Mouse (Mus musculus) adrenal gland, adult 2 months (tissue): ENCODE data around the gene Swsap1. TPM values are rescaled to one million over a fixed set of nuclear protein-coding genes. Genes with fewer than 3 reads are reported as not detected.
A peak's percentile ranks its signal among the peaks of the same experiment; 100 is the strongest.

ENCODE experiments used
- DNase-seq: peaks from one replicate; pipeline ENCODE4 v3.0.0; 2021
- long read RNA-seq: library from polyadenylated mRNA; stranded (forward); transcript quantifications from one replicate; pipeline ENCODE4 v2.0.0, GENCODE M21; 2021
- polyA plus RNA-seq: library from polyadenylated mRNA; depleted of rRNA; stranded (reverse); fragments of >200 nt; gene quantifications from 2 replicates; pipeline ENCODE4 v1.2.3, GENCODE M21; 2012; rRNA removed
- total RNA-seq, 2 experiments: library from RNA; stranded (reverse); gene quantifications; 2 replicates each; pipeline ENCODE4 v1.2.3; 2021

Swsap1 gene
- 10 to 100 TPM; 14.2 to 18.6 TPM for total RNA-seq
- polyA plus RNA-seq = 12.4 and 20.2 TPM in 2 replicates
- long read RNA-seq, transcript Swsap1-201 (2 exons, 1,838 nt) = major isoform, 17 of 17 reads
- long read RNA-seq, partial matches to known transcripts = 0 of 17 reads
- long read RNA-seq, other reads (novel, unspliced or antisense) = 0 of 17 reads

- peak; percentile 99 for DNase-seq
Observed at GRCm38 (mm10) chr9:21955570-21956281, at the start of gene Swsap1. Gene Swsap1 (plus strand): TSS chr9:21955755.

GRCm38 (mm10) chr9:21908216-21908615, 47.3 kb upstream of the Swsap1 start:
- no peak for DNase-seq

- DNase-seq = no peak
Observed at GRCm38 (mm10) chr9:21909474-21910223, 45.9 kb upstream of the Swsap1 start.

- DNase-seq = no peak
Observed at GRCm38 (mm10) chr9:21916851-21917492, 38.6 kb upstream of the Swsap1 start.

GRCm38 (mm10) chr9:21917493-21918034, 38.0 kb upstream of the Swsap1 start:
- peak; percentile 56 for DNase-seq

- DNase-seq = peak; percentile 98
Observed at GRCm38 (mm10) chr9:21918035-21918592, 37.4 kb upstream of the Swsap1 start, which contains the start of gene Rab3d. Gene Rab3d (minus strand): TSS chr9:21918192.

GRCm38 (mm10) chr9:21918692-21919384, 36.7 kb upstream of the Swsap1 start:
- no peak for DNase-seq

GRCm38 (mm10) chr9:21923036-21923435, 32.5 kb upstream of the Swsap1 start:
- no peak for DNase-seq

GRCm38 (mm10) chr9:21923490-21924098, 32.0 kb upstream of the Swsap1 start:
- DNase-seq = no peak

GRCm38 (mm10) chr9:21924099-21924493, 31.5 kb upstream of the Swsap1 start:
- DNase-seq = peak; percentile 99

GRCm38 (mm10) chr9:21925034-21925433, 30.5 kb upstream of the Swsap1 start:
- DNase-seq = no peak

GRCm38 (mm10) chr9:21925506-21925905, 30.0 kb upstream of the Swsap1 start:
- no peak for DNase-seq

GRCm38 (mm10) chr9:21926155-21926554, 29.4 kb upstream of the Swsap1 start:
- peak; percentile 88 for DNase-seq

GRCm38 (mm10) chr9:21926784-21927183, 28.8 kb upstream of the Swsap1 start:
- no peak for DNase-seq

- DNase-seq = peak; percentile 97
Observed at GRCm38 (mm10) chr9:21927208-21927753, 28.3 kb upstream of the Swsap1 start, which contains the start of the genes Ccdc159 and Tmem205. Gene Ccdc159 (plus strand): TSS chr9:21927471. Gene Tmem205 (minus strand): TSS chr9:21927556.

- no peak for DNase-seq
Observed at GRCm38 (mm10) chr9:21929208-21929607, 26.3 kb upstream of the Swsap1 start.

- DNase-seq = no peak
Observed at GRCm38 (mm10) chr9:21932006-21932405, 23.5 kb upstream of the Swsap1 start.

GRCm38 (mm10) chr9:21932445-21933137, 23.0 kb upstream of the Swsap1 start:
- no peak for DNase-seq

- no peak for DNase-seq
Observed at GRCm38 (mm10) chr9:21934021-21934420, 21.5 kb upstream of the Swsap1 start.
